Mouse (Mus musculus) spleen, adult 12 weeks (tissue): Measurements from ENCODE around the gene Prkca.

ENCODE experiments used
- DNase-seq: peaks from one replicate; pipeline ENCODE4 v3.0.0; 2022; ENCODE audit warnings: low spot score

Gene Prkca

DNA sequence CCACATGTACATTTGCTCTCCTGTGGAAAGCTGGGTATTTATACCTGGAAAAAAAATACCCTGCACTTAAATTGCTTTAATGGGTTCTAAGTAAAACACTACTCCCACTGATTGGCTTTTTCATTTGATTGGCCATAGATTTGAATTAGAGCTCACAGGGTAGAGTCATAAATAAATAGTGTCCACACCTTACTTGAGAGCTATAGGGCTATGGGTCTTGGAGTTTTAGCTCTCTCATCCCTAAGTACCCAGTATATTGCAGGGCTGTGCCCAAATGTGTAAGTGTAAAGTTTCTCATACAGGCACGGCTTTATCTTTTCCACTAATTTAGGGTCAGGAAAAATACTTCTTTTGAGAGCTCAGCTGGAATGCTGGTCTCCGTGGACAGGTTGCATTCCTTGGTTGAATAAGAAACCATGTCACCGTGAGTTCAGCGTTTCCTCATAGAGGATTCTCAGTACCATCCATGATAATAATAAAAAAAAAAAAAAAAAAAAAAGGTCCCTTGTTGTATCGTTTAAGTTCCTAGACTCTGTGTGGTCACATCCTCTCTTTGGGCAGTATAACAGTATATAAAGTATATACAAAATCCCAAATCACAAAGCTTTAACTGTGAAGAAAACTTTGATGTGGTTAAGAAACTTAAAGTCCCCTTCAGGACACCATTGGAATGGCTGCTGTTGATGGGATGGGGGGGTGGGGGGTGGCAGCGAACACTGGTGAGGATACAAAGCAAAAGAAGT, 82.8 kb downstream of the Prkca start:
- no peak for DNase-seq

DNA sequence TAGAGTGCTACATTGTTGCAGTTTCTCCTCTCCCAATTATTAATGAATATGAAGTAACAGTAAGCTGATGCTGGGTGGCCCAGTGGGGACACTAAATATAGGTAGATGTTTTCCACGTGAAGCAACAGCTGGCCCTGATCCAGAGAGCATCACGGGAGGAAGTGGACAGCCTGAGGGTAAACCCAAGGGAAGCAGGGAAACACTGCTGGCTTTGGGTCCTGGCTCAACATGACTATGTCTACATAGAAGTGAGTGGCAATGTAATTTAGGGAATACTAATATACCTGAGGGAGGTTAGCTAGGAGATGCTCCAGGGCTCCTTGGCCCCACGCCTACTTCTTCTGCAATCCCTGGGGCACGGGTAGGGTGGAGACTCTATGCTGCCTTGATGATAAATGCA, 84.3 kb downstream of the Prkca start:
- DNase-seq = no peak

DNA sequence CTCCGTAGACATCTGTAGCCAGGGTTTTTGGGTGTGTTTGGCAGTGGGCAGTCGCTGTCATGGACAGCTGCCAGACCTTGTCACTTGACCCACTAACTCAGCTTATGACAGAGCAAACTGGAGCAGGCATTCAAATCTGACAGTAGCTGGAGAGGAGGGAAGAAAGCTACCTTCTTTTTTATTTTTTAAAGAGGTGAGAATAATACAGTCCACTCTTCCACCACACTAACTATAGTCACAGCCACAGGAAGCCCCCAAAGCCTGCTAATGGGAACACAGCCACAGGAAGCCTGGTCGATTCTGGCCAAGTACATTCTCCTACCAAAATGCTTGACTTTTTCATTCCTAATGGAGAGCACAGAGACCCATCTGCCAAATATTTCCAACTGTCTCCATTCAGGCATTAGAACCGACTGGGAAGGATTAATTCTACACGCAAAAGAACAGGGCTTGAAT, 84.9 kb downstream of the Prkca start:
- DNase-seq = no peak

DNA sequence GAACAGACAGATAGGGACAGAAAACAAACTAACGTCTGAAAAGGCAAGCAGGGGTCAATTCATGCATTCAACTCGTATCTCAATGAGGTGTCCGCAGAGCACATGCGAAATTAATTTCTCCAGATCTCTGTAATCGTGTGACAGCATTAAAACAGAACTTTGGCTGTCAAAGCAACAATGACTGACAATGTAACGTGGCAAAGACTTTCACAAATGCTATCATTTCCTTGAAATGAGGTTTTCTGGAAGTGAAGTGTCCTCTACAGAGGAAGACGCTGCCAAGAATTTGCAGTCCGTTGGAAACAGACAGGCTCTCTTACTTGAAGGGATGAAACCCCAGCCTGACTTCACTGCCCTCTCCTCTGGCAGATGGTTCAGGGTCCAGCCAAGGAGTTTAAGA, 85.8 kb downstream of the Prkca start:
- no peak for DNase-seq

DNA sequence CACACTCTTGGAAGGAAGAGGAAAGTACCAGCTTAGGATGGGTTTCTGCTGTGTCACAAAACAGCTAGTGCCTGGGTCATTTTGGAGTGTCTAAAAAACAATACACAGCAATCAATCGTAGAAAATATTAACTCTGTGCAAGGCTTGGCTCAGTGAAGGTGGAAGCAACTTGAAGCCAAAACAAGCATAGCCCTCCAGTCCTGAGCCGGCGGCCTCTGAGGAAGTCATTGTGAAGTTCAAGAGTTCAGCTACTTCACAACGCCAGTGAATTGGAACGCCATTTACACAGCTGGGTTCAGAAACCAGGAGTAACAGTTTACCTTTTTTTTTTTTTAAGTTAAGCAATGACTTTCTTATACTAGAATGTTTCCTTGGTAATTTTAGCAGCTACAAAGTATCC, 89.0 kb downstream of the Prkca start:
- no peak for DNase-seq

DNA sequence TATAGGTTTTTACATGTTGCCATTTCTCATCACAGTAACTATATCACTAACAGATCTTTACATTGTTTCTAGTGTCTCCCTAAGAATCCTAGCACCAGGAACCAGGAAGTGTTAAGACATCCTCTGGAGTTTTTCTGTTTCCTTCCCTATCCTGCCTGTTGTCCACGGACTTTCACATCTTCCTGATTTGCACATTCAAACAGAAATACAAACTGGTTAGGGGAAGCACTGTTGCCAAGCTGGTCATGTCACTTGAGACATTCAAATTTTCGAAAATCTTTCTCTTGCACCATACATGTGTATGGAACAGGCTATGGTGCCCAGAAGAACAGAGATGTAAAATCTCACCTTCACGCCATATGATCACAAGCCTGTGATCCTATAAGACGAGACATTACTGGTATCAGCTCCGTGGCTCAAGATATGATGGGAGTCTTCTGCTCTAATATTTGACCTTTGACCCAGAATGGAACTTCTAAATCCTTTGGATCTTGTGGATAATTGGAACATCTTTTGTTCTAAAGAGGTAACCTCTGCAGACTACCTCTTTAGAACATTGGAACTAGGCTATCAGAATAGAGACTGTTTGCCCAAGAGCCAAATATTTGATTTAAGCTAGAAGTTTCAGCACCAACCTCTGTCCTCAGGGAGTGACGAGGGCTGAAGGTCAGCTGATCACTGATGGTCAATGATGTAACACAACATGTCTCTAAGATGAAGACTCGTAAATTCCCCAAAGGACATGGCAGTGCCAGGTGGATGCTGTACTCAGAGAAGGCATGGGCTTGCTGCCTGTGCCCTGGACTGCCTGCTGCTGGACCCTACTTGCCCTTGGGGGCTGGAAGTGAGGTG, 91.6 kb downstream of the Prkca start:
- no peak for DNase-seq

DNA sequence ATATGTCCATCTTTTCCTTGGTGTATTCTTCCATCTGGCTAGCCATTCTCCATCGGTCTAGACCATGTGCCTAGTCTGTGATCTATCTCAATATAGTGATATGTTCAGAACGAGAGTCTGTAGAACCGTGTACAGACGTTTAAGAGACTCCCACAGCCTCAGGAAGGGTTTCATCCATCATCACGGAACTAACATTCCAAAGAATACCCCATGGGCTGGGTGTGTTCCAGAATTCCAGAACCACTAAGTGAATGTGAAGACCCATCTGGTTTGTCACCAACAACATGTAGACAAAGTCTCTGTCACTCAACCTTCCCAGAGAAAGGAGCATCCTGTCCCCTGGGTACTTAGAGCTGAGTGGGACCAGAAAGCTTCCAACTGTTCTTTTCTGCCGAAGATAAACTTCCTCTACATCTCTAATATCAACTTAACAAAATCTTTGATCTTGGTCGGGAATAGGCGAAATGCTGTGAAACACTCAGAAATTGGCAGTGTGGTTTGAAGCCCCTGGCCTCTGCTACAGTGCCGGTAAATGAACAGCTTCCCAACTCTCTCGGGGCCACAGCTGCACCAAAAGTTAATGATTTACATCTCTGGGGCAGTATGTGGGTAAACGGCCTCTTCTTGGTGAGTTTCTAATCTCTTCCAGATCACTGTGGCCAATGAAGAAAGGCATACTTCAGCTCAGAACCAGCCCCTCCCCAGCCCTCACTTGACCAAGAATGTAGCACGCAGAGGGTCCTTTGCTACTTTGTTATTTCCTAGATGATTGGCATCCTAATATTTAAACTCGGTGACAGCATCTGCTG, 92.7 kb downstream of the Prkca start:
- DNase-seq = no peak

DNA sequence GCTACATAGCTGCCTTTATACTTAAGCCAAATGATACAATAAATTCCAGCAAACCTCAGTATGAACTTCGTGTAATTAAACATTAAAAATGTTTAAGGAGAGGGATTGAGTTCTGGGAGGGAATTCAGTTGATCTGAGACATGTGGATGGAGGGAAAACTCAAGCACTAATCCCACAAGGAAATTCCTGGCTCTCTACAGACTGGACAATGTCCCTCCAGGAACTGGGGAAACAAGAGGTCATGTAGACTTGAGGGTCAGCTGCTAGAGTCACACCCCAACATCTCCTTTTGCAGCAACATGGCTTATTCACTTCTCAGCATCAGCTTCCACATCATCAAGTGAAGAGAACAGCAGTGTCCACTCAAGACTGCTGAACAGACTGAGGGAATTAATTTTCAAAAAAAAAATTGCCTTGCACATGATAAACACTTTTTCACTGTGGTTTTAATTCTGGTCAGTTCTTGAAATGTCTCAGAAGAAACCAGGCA, 93.5 kb downstream of the Prkca start:
- DNase-seq = no peak

DNA sequence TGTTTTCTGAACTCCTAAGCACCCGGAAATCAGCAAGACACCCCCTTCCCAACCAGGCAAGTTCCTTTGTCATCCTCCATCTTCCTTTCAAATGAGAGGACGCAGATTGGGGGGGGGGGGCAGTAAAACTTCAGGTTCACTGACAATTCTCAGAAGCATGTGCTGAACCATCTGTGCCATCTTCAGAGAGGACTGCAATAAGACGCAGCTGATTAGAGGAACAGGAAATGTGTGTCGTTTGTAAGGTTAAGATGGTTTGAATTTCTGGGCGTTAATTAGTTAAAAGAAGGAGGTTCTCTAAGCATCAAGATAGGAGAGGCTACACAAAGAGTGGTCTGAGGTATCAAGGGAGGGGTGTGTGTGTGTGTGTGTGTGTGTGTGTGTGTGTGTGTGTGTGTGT, 94.2 kb downstream of the Prkca start:
- no peak for DNase-seq

DNA sequence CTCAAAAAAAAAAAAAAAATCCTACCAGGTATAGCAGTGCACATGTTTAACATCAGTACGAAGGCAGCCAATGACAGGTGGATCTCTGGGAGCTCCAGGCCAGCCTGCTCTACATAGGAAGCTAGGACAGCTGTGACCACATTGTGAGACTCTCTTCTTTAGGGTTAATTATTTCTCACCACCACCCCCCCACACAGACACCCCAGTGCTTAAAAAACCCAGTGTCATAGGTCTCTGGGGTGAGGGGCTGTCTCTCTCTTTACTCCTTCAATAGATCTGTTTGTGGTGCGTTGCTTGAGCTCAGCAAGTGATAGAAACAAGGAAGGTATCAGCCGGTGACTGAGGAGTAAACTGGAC, 94.7 kb downstream of the Prkca start:
- DNase-seq = no peak

DNA sequence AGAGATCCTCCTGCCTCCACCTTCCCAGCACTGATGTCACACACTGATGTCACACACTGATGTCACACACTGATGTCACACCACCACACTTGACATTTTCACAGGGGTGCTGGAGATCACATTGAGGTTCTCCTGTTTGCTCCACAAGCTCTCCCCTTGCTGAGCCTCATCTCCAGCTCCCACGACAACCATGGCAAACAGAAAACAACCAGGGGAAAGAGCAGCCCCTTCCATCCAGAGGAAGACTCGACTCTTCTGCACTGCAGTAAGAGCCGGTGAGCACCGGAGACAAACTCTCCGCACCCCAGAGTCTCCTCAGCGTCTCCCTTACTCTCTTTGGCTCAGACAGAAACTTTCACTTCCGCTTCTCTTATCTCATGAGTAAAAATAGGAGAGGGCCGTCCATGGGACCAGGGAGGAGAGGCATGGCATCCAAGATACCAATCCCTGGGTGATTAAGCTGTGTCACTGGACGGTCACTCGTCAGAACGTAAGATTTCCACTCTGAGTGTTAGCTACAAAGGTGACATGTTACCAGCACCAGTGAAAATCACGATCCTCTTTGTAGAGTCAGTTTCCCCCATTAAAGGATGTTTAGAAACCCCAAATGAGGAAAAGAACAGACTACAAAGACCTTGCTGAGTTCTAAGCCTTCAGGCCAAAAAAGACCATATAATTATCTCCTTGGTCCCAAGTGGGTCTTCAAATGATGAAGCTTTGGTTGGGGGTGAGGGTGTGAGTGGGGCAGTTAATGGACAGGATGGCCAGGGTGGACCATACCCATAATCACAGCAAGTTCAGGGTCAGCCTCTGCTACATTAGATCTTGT, 95.3 kb downstream of the Prkca start:
- DNase-seq = peak; percentile 25

DNA sequence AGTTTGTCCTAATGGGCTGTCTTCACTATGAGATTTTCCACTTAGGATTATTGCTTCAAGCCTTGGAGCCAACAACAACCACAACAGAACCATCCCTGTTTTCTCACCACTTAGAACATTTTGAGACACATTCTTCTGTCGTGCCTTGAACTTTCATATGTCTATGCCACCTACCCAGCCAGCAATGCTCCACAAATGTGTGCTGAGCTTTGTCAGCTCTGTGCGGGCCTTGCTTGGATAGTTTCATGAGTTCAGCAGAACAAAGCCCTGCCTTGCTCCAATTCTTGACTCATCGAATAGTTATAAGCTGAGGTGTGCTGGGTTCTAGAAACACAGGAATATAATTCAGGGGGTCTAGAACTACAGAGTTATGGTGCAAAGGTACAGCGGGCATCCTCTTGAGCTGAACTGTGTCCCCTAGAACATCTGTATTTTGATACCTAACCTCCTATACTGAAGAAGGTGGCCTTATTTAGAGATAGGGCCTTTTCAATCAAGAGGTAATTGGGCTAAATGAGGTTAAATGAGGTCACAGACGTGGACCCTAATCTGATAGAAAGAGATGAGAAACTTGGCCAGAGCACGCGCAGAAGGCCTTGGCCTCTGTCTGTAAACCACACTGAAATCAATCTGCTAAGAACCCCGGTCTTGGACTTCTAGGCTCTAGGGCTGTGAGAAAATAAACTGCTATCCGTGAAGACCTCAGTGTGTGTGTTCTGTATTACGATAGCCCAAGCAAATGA, 96.4 kb downstream of the Prkca start:
- DNase-seq = no peak

DNA sequence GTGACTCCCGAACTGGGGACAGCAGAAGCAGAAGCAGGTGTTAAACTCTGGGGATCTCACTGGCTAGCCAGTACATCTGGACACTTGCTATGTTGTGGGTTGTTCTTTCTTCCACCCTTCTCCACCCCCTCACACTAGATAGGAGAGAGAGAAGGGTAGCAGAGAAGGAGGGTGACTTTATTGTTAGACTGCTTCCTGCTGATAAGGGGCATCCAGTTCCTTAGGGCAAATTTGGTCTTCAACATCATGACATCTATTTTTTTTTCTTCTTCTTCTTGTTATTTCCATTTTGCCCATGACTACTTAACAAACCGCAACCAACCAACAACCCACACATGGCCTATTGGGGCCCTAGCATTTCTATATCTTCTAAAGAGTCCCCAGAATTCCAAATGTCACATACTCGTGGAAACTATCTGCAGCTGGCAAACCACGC, 97.4 kb downstream of the Prkca start:
- DNase-seq = no peak

DNA sequence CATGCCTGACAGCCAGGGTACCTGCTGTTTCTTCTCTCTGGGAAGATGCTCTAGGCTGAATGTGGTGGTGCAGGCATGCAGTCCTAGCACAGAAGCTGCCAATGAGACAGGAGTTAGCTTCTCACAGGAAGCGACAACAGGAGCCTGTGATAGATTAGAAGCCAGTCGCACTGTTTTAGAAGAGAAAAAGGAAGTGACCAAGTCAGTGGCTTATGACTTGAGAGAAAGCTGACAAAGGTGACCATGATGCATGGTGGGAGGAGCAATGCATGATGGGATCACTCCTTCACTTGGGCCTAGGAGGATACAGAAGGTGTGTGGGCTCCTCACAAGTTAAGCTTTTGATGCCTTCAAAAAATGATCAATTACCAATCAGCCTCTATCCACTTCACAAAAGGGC, 99.5 kb downstream of the Prkca start:
- DNase-seq = no peak

DNA sequence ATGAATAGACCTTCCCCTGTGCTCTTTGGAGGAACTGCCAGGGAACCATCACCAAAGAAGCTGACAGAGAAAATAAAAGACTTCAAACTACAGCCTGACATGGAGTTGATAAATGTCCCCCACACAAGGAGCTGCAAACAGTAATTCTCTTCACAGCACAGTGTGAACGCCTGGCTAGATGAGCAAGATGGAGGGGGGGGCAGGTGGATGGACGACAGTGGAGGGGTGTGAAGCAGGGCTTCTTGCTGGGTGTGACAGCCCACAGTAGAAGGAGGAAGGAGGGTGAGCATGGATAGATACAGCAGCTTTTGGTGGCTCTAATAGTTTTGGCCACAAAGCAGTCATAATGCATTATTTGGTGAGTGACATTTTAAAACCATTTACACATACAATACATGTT, 100.1 kb downstream of the Prkca start:
- no peak for DNase-seq

DNA sequence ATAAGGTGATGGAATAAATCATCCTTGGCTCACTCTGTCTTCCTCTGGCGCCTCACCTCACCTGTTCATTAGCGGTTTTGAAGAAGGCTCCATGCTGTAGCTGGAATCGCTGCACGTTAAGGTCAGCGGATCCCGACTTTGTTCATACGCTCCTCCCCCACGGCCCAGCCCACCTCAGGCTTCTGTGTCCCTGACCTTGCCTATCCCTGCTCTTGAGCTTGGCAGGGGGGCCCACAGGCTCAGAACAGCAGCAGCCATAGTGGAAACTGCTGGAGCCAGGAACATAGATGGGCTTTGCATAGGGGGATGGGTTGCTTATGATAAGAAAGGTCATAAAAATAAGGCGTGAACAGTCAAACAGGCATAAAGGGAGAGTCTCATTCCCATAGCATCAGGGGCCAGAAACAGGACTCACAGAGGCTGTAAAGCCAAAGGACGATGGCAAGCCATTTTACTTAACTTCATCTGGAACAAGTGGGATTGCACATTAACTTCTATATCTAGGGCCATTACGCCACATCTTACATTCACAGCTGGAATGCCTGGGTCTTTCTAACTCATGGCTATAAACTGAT, 102.7 kb downstream of the Prkca start:
- no peak for DNase-seq

DNA sequence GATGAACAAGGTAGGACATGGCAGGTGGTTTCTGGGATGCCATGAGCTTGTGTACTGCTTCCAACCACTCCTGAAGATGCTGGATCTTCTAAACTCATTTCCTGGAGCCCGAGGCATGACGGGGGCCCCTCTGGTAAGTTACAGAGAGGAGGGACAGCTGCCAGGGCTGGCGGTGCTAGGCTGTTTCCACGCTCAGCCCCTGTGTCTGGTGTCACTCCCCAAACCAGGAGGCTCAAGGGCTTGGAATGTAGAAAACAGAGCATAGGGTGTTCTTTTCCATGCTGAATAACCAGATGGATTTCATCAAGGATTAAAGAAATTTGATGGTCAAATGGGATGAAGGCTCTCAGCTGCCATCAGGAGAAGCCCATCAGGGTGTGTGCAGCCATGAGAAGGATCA, 104.6 kb downstream of the Prkca start:
- no peak for DNase-seq

DNA sequence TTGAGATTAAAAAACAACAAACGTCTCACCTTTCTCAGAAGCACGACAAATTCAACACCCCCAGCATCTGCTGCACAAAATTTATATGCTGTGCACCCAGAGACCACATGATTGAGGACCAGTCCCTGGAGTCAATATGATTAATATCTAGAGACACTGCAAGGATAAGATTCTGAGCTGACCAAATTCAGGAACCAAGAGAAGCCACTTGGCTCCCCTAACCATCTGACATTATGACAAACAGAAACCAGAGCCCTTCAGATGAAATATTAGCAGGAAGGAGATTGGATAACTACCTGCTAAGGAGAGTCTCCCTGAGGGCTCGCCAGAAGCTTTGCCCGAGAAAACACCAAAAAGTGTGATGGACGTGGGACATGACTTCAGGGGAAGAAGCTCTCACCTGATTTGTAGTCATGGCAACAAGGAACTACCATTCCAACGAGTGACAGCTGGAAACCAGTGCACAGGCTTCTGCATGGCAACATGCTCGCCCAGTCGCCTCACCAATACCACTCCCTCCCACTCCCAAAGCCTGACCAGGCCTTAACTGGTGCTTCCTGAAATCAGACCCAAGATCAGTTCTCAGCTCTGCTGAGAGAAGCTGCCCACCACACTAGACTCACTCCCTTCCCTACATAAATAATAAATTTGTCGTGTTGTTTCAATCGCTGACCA, 106.8 kb downstream of the Prkca start:
- DNase-seq = no peak

DNA sequence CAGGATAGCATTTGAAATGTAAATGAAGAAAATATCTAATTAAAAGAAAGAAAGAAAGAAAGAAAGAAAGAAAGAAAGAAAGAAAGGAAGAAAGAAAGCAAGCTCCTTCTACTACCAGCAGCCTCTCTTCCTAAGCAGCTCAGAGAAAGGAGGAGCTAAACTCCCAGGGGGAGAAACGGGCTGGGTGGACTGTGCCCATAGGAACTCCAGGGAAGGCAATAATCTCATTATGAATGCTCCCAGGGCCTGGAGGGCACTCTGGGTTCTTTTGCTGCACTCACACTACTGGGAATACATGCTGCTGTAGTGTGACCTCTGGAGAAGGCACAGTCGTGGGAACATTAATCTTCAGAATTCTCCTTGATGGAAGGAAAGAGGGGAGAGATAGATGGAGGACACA, 107.5 kb downstream of the Prkca start:
- DNase-seq = no peak
